Mouse (Mus musculus) thymus, postnatal 0 days (tissue): ENCODE results near the gene C2cd2l. TPM values are rescaled to one million over a fixed set of nuclear protein-coding genes. Genes with fewer than 3 reads are reported as not detected.
"Not testable (repeated sequence)": the region's sequence is repeated elsewhere in the genome, so short reads cannot be mapped to it uniquely, and the experiment has no call there.

ENCODE experiments used
- DNase-seq: peaks from one replicate; pipeline ENCODE4 v3.0.0-alpha.2; 2015; ENCODE audit warnings: low spot score
- polyA plus RNA-seq: library from polyadenylated mRNA; unstranded; fragments of >200 nt; fragmentation: Nextera tagmentation; extraction: Ambion mirVana; gene quantifications from 2 replicates; pipeline ENCODE4 v1.2.1, GENCODE M21; 2015

C2cd2l gene
- 11.0 and 11.2 TPM in 2 replicates for polyA plus RNA-seq

DNA sequence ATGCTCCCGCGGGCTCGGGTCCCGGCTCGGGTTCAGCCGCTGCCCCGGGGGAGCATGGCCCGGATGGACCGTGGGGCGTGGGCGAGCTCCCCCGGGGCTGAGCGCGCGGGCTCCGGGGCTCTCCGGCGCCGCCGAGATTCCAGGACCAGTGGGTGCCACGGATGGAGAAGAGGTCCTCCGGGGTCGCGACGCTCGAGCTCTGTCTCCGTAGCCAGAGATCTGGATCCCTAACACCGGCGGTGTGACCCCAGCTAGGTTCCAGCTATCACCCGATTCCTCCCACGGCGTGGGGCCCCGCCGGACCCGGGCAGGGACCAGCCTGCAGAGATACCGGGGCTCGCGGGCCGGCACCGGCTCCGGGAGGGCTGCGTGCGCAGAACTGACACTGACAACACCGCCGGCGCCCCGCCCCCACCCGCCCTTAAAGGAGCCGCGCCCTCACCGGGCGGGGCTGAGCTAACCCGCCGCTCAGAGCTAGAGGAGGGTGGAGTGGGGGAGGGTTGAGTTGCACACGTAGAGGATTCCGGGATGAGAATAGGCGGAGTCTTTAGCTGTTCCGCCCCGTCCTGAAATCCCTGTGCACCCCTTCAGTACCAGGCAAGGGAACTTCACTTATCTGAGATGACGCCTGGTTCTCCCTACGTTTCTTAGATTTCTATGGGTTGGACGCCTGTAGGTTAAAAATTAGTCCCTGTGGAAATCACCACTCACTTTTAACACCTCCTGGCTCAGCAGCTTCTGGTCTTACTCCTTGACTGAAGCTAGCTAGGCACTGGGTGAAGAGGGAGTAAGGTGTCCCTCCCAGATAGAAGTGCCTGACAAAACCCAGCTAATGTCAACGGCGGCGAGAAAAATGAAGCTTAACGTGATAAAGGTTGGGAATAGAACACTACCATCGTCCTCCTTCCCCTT, at the start of gene C2cd2l:
C2cd2l (minus strand) TSS at position 399 of the 912 bp plus-strand sequence.
- peak; percentile 91 for DNase-seq

DNA sequence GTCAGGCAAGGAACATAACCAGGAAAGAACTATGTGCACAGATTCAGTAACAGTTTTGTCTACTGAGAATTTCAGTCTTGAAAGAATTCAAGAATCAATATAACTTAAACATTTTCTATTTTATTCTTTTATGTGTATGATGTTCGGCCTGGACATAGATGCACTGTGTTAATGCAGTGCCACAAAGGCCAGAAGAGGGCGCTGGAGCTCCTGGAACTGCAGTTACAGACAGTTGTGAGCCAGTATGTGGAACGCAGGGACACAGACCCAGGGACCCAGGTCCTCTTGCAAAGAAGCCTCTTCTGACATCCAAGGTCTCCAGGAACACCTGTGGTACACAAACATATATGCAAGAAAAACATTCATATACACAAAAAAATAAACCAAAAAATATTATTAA, 44.4 kb upstream of the C2cd2l start:
- peak; percentile 16 for DNase-seq

DNA sequence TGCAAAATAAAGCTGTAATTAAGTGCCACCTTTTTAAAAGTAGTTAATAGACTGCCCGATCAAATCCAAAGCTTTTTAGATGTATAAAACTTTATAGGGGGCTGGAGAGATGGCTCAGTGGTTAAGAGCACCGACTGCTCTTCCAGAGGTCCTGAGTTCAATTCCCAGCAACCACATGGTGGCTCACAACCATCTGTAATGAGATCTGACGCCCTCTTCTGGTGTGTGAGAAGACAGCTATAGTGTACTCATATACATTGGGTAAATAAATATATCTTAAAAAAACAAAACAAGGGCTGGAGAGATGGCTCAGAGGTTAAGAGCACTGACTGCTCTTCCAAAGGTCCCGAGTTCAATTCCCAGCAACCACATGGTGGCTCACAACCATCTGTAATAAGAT, 41.8 kb upstream of the C2cd2l start:
- not testable (repeated sequence) for DNase-seq

DNA sequence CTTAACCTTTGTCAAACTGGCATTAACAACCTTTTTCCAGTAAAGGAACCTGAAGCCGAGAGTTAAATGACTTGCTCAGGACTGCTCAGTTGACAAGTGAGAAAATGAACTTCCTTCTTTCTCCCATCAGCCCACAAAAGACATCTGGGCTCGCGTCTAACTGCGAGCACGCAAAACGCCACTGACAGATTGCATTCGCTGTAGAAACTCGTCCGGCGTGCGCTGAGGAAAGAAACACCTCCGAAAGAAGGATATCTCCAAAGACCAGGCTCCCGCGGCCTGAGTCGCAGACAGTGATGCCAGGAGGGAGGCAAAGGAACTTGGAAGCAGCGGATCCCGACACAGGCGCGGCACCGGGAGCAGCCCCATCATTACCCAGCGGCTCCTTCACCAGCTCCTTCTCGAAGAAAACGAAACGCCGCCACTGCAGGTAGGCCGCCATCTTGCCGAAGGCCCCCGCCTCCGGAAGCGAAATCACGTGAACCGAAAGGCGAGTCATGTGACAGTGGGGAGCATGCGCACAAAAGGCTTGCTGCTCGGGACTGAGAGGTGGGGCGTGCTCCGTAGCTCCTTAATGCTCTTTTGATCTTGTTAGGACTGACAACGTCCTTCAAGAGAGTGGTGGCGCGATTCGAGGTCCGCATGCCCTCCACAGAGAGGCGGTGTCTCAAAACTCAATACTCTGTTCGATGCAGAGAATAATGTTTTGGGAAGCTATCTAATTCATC, 41.3 kb upstream of the C2cd2l start, which contains the start of gene Vps11:
Vps11 (minus strand) TSS at position 481 of the 728 bp plus-strand sequence.
- DNase-seq: peak; percentile 97

DNA sequence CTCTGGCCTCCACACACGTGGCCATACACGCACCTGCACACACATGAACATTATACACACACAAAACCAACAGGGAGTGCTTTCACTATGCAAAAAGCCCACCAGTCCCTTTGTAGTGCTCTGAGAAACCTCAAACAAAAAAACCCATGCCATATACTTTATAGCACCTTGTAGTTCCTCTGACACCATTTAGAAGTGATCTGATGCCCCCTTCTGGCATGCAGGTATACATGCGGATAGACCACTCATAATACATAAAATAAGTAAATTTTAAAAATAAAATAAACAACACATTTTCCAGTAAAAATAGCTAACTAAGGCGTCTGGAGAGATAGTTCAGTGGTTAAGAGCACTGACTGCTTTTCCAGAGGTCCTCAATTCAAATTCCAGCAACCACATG, 37.1 kb upstream of the C2cd2l start:
- DNase-seq: peak; percentile 78

DNA sequence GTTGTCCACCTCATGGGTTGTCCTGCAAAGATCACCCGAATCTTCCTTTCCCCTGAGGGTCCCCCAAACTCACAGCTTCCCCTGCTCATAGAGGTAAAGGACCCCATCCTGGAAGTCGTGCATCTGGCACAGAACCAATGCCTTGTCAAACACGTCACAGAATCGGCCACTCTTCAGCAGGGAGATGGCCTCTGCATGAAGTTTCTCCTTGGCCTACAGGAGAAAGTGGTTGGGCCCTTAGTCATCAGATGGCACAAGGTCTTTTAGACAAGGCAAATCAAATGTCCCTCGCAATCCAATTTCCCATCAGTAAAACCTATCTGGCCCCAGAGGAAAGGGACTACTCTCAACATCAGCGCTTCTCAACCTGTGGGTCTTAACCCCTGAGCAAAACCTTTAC, 33.1 kb upstream of the C2cd2l start:
- DNase-seq: no peak

DNA sequence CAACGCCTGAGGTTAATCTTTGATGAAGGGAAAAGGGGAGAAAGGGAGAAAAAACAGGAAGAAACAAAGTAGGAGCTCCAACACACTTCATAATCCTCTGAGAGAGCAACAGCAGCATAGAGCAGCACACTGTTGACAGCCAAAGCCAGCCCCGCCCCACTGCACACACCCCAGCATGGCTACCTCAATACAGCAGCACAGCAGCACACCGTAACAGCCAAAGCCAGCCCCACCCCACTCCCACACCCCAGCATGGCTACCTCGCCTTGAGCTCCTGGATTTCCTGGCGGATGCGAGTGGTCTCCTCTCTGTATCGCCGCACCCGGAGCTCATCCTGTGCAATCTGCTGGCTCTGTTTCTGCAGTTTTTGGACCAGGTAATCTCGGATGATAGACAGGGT, 32.3 kb upstream of the C2cd2l start:
- no peak for DNase-seq

DNA sequence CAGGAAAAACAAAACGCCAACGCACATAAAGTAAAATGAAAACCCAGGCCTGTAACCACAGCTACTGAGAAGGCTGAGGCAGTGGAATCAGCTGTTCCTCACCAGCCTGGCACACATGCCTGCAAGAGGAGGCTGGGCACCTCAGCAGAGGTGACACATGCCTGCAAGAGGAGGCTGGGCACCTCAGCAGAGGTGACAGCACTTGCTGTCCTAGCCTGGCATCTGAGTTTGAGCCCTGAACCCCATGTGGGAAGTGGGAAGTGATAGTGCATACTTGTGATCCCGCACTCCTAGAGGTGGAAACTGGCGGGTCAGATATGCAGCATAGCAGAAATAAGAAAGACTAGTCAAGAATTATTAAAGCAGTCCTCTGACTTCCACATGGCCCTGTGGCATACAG, 31.3 kb upstream of the C2cd2l start:
- no peak for DNase-seq

DNA sequence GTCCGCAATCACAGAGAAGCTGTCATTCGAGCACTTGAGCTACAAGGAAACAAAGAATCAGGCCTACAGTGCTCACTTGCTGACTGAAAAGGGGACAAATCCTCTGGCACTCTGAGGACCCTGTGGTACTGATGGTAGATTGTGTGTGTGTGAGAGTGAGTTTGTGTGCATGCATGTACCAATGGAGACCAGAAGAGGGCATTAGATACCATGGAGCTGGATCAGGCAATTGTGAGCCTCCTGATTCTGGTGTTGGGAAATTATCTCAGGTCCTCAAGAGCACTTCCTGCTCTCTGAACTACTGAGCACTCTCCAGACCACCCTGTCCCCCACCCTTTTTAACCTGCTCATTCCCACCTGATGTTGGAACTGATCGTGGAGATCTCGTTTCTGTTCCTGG, 28.5 kb upstream of the C2cd2l start:
- no peak for DNase-seq

DNA sequence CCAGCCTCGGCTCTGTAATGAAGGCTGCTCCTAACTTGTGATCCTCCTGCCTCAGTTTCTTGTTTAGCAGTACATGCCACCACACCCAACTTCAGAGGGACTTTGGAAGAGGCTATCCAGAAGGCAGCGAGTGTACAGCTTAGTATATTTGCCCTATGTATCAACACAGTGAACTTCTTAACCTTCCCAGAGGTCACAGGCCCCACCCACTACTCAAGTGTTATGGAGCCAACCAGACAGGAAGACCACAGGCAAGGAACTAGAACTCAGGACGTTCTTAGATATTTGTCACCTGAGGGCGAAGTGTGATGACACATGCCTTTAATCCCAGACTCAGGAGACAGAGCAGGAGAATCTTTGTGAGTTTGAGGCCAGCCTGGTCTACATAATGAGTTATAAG, 27.5 kb upstream of the C2cd2l start:
- no peak for DNase-seq

DNA sequence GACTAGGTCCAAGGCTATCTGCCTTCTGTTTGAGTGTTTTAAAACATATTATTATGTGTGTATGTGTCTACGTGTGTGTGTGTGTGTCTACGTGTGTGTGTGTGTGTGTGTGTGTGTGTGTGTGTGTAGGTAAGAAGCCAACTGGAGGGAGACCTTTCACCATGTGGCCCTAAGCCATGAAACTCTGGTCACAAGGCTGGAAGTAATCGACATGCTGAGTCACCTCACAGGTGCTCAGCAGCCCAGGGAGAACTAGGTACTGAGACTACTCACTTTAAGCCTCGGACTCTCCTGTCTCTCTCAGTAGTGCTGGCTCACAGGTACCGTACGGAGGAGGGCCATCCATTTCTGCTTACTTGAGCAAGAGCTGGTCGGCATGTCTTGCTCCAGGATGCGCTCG, 27.1 kb upstream of the C2cd2l start:
- DNase-seq: no peak

DNA sequence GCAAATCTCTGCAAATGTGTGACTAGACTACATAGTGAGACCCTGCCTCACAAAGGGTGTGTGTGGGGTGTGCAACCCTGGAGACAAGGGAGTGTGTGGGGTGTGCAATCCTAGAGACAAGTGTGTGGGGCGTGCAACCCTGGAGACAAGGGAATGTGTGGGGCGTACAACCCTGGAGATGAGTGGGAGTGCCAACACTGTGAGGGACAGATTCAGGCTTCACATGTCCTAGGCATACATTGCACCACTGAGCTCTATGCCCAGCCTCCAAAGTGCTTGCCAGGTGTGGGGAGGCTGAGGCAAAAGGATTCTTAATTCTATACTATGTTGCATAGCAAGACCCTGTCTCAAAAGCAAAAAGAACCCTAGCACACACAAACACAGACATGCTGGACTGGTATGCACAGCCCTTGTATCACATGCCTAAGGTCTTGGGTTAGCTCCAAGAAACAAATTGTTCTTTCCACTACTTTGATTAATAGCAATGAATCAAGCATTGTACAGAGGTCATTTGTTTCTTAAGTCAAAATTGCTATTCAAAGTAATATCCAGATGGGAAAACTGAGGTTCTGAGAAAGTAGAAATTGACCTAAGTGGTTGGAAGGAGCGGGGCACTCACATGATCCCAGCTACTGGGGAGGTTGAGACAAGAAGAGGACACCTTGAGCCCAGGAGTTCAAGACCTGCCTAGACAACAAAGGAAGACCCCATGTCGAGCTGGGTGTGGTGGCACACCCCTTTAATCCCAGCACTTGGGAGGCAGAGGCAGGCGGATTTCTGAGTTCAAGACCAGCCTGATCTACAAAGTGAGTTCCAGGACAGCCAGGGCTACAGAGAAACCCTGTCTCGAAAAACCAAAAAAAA, 25.7 kb upstream of the C2cd2l start:
- no peak for DNase-seq

DNA sequence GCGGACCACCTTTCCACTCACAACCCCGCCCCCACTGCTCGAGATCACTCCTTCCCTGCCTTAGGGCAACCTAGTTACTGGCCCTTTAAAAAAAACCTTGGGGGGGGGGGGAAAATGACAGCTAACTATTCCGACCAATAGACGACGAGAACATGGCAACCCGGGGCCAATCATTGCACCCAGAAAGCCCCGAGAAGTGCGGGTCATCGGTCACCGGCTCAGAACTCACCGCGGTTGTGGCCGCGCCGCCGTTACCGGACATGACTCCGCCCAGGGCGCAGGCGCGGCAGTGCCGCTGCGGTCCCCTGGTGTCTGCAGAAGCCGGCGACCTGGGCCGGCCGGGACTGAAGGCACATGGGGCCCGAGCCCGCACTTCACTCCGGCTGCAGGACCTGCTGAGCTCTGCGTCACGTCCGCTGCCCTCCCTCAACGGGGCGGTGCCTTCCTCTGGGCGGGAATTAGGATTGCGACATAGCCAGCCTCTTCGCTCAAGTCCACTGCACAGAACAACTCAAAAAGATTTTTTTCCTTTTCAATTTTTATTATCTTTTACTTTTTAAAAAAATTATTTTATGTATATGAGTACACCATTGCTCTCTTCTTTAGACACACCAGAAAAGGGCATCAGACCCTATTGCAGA, 23.8 kb upstream of the C2cd2l start, which contains the start of gene Hmbs:
Hmbs (minus strand) TSS at position 448 of the 641 bp plus-strand sequence.
- DNase-seq: peak; percentile 89

DNA sequence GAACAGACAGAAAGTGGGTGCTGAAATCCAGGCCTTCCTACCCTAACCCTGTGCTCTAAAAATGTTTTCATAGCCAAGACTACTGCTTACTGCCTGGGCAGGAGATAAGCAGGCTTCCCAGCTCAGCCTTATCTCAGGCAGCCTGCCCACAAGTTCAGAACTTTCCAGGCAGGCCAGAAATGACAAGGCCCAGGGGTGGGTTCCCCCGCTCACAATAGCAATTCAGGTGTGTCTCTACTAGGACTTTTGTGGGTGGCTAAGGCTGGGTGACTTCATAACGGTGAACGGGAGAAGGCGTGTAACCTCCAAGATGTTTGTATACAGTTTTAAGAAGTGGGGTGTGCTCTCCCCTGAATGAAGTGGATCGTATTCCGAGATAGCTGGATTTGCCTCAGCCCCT, 23.2 kb upstream of the C2cd2l start:
- no peak for DNase-seq

DNA sequence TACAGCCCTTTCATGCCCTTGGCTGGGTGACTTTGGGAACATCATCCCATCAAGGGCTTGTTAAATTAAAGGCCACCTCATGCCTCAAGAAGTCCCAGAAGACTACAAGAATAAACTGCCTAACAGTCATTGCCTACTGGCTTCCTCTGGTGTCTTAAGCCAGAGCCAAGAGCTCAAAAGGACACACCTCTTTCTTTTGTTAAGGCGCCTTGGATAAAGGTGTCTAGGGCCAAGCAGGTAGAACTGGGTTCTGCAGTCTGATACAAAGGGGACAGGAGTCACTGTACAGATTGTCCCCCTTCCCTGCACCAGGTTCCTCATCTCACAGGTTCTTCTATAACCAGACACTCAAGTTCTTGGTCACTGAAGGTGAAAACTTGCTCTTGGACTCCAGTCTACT, 22.5 kb upstream of the C2cd2l start:
- DNase-seq: no peak

DNA sequence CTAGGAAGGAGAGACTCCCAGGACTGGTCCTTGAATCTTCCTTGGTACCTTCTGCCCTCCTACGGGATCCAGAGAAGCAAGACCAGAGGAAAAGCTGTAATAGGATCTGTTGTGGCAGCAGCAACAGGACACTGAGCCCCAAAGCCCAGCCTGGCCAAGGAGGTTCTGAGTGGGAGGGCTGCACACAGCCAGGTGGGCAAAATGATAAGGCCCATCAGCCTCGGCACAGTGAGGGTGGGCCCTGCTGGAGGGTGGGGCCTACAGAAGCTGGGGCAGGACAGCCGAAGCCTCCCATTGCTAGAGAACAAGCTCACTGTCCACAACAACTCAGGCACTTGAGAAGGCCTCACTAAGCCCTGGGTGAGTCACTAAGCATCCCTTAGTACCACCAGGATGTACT, 22.1 kb upstream of the C2cd2l start:
- no peak for DNase-seq

DNA sequence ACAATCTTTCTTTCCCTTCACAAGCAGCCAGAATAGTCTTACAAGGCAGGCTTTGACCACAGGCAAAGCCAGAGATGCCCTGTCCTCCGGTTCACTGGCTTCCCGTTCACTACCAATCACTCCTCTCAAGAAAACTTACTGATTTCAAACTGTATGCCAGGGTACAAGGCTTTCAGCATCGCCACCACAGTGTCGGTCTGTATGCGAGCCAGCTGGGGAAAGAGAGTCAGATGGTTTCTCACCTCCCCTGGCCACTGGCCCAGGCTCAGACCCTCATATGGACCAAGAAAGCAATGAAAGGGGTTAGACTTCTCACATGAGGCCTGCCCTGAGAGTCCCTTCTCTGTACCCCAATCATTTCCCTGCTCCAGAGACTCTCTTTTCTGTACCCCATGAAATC, 21.4 kb upstream of the C2cd2l start:
- no peak for DNase-seq

DNA sequence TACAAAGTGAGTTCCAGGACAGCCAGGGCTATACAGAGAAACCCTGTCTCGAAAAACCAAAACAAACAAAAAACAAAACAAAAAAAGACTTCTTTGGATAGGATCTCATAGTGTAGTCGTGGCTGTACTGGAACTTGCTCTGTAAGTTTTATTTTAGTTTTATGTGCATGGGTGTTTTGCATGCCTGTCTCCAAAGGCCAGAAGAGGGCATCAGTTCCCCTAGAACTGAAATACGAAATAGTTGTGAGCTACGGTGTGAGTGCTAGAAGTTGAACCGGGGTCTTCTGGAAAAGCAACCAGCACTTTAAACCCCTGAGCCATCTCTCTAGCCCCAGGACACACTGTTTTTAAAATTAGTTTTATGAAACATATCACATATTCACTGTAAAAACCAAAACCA, 18.5 kb upstream of the C2cd2l start:
- DNase-seq: no peak

DNA sequence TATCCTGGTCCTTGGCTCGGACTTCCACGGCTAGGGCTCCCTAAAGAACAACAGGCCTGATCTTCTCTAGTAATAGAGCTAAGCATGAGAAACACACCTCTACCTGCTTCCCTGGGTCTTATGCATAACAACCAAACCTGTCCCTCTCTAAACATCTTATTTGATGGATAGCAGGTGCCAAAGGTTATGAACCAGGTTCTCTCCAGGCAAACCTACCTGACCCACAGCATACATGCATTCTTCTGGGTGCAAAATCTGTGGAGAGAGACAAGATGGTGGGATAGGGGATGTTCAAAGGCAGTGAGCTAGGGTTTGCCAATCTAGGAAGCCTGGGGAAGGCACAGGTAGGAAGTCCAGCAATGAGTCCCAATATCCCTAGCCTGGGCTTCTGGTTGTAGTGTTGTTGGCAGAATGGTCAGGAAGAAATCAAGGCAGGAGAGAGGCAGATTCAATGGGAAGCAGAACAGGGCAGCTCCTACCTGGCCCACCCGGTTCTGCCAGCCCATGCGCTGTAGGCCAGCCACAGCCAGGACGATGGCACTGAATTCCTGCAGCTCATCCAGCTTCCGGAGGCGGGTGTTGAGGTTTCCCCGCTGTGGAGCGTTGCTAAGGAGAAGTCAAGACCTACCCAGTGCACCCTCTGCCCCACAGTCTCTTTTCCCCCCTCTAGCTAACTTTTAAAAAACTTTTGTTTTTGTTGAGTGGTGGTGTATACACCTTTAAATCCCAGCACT, 17.5 kb upstream of the C2cd2l start:
- DNase-seq: no peak

DNA sequence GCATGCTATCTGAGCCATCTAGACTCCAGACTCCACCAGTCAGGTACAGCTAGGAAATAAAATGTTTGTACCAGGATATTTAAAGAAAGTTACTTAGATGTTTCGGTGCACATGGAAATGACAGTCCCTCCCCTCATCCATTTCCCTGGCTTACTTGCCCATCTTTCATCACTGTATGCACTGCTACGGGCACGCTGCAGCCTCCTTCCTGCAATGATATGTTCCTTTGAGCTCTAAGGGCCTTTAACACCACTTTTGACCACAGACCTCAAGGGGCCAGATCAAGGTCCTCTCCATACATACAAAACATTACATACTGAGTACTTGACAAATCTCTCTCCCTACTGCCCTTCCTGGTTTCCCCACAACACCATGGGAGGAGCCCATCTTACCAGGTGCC, 16.9 kb upstream of the C2cd2l start:
- no peak for DNase-seq
